Mouse (Mus musculus) ovary, postnatal 36 days (tissue): ENCODE measurements around the gene Pla2g4d.

Experiments
- DNase-seq: peaks from one replicate; pipeline ENCODE4 v3.0.0; 2022; ENCODE audit warnings: low spot score, mixed read lengths

The Pla2g4d gene

GRCm38 (mm10) chr2:120288995-120289394 lies at the start of gene Pla2g4d:
TSS of gene Pla2g4d (minus strand) at chr2:120289197.
- no peak for DNase-seq

DNA sequence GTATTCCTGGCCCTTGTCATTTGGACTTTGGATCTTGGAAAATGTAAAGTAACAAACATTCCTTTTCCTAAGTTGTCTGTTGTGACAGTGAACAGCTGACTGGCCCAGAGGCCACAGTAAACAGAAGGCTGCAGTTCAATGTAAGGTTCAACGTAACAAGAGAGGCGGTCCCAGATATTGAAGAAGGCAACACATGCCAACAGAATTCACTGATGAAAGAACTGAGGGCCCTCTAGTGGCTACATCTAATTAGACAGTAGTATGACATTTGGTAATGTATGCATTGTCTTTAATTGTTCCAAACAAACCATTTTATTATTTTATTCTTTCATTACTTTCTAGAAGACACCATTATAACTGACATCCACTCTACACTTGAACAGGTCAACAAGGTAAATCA lies 48.9 kb upstream of the Pla2g4d start:
- DNase-seq = no peak

DNA sequence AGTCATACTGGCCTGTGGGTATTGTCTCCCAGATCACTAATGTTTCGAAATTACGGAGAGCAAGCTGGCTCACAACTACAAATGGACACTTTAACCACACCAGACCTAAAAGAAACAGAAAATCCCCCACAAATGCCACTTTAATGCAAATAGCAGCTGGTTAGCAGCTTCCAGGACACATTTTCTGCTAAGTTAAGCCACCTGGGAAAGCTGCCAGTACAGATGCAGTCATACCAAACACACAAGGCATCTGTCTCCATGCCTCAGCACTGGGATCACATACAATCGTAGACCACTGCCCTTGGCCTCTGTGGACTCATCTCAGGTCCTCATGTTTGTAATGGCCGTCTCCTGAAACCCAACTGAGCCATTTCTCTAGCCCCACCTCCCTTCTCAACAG lies 42.6 kb upstream of the Pla2g4d start:
- no peak for DNase-seq

DNA sequence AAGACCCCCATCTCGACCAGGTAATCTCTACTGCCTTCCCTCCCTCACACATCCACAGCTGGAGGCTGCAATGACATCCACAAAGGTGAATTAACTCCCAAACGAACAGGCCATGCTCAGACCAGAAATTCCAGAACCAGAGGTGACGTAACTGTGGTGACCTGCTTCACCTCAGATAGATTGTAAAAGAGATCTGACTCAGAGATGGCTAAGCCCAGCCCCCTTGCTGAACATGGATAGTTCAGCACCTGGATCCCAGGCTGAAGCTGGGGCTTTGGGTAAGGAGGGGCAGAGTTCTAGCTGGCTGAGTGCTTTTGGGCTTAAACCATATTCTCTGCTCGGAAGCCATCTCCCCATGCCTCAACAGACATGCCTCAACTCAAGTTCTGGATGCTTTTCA lies 26.1 kb upstream of the Pla2g4d start:
- DNase-seq = no peak

GRCm38 (mm10) chr2:120314487-120314886 lies 25.5 kb upstream of the Pla2g4d start:
- no peak for DNase-seq

- DNase-seq = no peak
These were observed 25.0 kb upstream of the Pla2g4d start, which contains the start of gene Pla2g4f for GRCm38 (mm10) chr2:120313976-120314375. TSS of gene Pla2g4f (minus strand) at chr2:120314165.

DNA sequence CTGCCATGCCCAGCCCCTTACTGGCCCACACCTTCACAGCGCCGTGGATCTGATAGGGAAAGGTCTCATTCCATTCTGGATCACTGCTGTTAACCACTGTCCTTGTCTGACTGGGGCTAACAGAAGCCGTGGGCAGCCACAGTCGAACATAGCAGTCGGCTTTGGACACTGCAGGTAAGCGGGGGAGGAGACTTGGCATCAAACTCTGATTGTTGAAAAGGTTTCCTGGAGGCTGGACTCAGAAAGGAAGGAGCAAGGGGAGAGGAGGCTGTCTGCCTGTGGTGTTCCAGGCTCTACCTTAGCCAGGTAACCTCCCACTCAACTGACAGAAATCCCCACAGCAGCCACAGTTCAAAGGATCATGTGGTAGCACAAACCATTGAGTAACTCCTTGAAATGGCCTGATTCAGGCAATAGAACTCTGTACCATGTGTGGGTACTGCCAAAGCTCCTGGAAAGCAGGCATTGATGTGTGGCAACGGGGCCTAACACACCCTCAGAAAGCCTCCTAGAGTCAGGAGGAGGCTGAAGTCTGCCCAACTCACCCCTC lies 23.4 kb upstream of the Pla2g4d start:
- DNase-seq = no peak

GRCm38 (mm10) chr2:120304113-120304512 lies 15.1 kb upstream of the Pla2g4d start:
- no peak for DNase-seq

DNA sequence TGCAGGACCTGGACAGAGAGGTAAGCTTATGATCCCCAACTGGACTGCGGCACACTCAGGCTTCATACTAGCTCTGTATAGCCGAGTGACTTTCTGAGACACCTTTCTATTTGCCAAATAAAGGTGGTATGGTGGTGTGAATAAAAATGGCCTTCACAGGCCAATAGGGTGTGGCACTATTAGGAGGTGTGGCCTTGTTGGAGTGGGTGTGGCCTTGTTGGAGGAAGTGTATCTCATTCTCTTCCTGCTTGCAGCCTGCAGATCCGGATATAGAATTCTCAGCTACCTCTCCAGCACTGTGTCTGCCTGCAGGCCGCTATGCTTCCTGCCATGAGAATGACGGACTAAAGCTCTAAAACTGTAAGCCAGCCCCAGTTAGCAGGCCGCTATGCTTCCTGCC lies 12.1 kb upstream of the Pla2g4d start:
- no peak for DNase-seq

GRCm38 (mm10) chr2:120299866-120300265 lies 10.9 kb upstream of the Pla2g4d start:
- no peak for DNase-seq

- no peak for DNase-seq
These were observed 7.2 kb upstream of the Pla2g4d start for GRCm38 (mm10) chr2:120296160-120296559.

GRCm38 (mm10) chr2:120291471-120292078 lies 2.6 kb upstream of the Pla2g4d start:
- DNase-seq = no peak

DNA sequence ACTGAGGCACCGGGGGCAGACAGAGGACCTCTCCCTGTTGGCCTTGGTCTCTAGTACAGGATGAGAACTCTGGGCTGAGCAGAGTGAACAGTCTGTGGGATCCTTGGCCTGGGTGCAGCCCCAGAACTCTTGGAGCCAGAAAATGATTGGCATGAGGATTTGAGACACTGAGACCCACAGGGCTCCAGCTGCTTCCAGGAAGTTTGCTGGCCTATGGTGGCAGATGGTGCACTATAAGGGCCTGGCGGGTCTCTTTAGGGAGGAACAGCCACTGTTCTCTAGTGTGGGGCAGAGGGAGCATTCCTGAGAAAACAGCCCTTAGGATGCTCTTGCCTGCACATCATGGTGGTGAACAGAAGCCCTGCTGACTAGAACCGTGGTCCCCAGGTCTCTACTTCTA lies 596 bp downstream of the Pla2g4d start:
- no peak for DNase-seq

DNA sequence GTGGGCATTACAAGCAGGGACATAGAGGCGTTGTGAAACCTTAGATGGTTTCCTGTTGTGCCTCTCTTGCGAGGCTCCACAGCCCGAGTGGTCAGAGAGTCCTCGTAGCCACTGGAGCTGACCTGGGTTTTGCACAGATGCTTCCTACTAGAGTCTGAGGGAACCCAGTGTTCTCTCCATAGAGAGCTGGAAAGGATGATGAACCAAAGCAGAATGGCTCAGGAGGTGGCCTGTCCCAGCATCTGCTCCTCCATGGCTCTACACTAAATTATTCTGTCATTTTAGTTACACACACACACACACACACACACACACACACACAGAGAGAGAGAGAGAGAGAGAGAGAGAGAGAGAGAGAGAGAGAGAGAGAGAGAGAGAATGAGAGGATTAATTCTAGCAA lies 3.4 kb downstream of the Pla2g4d start:
- no peak for DNase-seq

- DNase-seq = no peak
These were observed 4.3 kb downstream of the Pla2g4d start for GRCm38 (mm10) chr2:120284705-120285104.

DNA sequence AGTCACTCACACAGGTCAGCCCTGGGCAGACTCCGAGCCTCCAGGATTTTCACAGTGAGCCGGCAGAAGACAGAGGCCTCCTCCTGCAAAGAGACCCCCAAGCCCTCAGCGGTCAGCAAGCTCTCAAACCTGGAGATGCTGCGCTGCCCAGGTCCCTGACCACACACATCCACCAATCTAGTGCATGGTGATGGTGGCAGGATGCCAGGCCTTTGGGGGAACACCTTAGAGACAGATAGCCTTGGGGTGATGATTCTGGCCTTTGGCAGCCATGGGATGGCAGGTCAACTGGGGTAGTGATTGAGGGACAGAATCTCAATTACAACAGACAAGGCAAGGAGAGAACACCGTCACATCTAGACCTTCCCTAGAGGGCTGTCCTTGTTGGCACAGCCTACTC lies 4.9 kb downstream of the Pla2g4d start:
- DNase-seq = no peak

DNA sequence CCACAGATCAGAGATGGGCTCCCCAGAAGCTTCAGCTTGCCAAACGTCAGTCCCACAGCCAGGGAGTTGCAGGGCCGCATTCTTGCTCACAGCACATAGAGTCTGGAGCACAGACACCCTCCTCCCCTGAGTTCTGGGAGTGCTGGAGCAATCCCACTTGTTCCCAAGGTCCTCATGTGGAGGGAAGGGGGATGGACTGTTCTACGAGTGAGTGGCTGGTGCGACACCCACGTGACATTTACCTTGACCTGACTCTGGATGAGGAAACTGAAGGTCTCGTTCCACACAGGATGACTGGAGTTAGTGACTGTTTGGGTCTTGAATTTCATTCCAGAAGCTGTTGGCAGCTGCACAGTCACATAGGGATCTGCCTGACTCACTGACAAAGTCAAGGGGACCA lies 5.4 kb downstream of the Pla2g4d start:
- no peak for DNase-seq

GRCm38 (mm10) chr2:120281221-120281620 lies 7.8 kb downstream of the Pla2g4d start:
- no peak for DNase-seq

DNA sequence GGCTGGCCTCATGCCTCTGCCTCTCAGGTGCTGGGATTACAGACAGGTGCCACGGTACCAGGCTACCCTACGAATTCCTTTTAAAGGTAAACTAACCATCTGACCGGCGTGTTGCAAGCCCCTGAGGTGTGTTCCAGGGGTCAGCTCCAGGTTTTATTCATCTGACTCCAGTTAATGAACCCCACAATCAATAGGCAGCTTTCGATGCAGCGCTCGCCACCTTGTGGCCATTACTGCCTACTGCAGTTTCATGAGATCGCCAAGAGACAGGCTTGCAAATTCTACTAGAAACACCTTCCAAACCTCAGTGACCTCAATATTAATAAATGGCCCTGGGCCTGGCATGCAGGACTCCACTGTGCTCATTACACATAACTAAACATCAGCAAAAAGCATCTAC lies 9.0 kb downstream of the Pla2g4d start:
- peak; percentile 39 for DNase-seq

GRCm38 (mm10) chr2:120276951-120277350 lies 12.0 kb downstream of the Pla2g4d start:
- no peak for DNase-seq

DNA sequence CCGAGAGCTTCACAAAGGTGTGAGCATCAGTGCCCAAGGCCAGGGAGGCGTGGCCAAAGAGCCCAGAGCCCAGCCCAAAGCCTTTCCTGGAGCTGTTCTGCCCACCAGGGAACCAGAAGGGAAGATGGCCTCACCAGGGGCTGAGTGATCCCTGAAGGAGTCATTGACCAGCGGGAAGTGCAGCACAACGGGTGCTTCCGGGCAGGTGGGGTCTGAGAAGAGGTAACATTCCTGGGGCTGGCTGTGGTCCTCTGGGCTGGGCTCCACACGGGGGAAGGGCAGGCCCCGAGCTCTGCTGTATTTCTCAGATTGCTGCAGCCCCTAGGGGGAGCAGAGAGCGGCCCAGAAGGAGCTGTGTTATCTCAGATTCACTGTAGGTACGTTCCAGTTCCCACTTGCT lies 20.4 kb downstream of the Pla2g4d start:
- DNase-seq = peak; percentile 18

GRCm38 (mm10) chr2:120265523-120265922 lies 23.5 kb downstream of the Pla2g4d start:
- no peak for DNase-seq

GRCm38 (mm10) chr2:120264858-120265257 lies 24.1 kb downstream of the Pla2g4d start:
- no peak for DNase-seq

DNA sequence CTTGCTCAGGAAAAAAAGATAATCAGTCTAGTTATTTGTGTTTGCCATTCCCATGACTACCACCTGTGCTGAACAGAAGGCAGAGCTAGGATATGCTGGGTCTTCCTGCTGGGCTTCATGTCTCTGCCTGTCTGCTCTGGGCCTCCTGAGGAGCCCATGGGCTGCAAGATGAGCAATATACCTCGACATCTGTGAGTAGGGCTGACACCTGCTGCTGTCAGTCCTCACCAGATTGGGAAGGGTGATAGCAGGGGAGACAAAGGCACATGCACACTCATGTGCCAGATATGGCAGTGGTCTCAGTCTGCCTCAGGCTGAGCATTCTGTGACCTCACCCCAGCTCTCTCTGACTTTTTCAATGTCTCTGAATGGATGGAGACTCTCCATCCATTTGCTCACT lies 26.1 kb downstream of the Pla2g4d start:
- DNase-seq = no peak
